Mouse (Mus musculus) heart, embryonic 11.5 days (tissue): ENCODE measurements around the gene Gm20538. TPM values are rescaled to one million over a fixed set of nuclear protein-coding genes. Genes with fewer than 3 reads are reported as not detected.

Experiments used
- ATAC-seq: fragments of 200-750 bp; cut with Nextera tagmentation; replicated peaks from 2 replicates; pipeline ENCODE4 v1.8.0; 2017; ENCODE audit warnings: moderate library complexity; ENCODE audit not compliant: insufficient number of reproducible peaks, low FRiP score, low TSS enrichment
- H3K27ac ChIP-seq: fragments of 300-500 bp; sonication (generic); 2 replicates; pipeline ENCODE4 v1.5.1; 2014; ENCODE audit warnings: mild to moderate bottlenecking, low read depth, low read length
- H3K27me3 ChIP-seq: fragments of 300-500 bp; sonication (generic); 2 replicates; pipeline ENCODE4 v1.6.1; 2014; ENCODE audit warnings: mild to moderate bottlenecking, low read length, mixed read lengths; ENCODE audit not compliant: control insufficient read depth, insufficient read depth
- H3K36me3 ChIP-seq: fragments of 300-500 bp; sonication (generic); 2 replicates; pipeline ENCODE4 v1.6.1; 2014; ENCODE audit warnings: mild to moderate bottlenecking, low read length, moderate library complexity, mixed read lengths; ENCODE audit not compliant: control insufficient read depth, insufficient read depth
- H3K4me1 ChIP-seq: fragments of 300-500 bp; sonication (generic); 2 replicates; pipeline ENCODE4 v1.6.1; 2014; ENCODE audit warnings: low read length; ENCODE audit not compliant: control insufficient read depth, insufficient read depth
- H3K4me2 ChIP-seq: fragments of 300-500 bp; sonication (generic); 2 replicates; pipeline ENCODE4 v1.6.1; 2014; ENCODE audit warnings: mild to moderate bottlenecking, moderate library complexity
- H3K4me3 ChIP-seq: fragments of 300-500 bp; sonication (generic); 2 replicates; pipeline ENCODE4 v1.5.1; 2014; ENCODE audit warnings: low read depth, low read length
- H3K9ac ChIP-seq: fragments of 300-500 bp; sonication (generic); 2 replicates; pipeline ENCODE4 v1.6.1; 2014; ENCODE audit warnings: mild to moderate bottlenecking, low read depth, low read length, moderate library complexity
- H3K9me3 ChIP-seq: fragments of 300-500 bp; sonication (generic); replicated peaks from 2 replicates; pipeline ENCODE4 v1.6.1; 2016; ENCODE audit warnings: low read length; ENCODE audit not compliant: control insufficient read depth
- WGBS: fragments of 180-500 bp; shearing (Covaris S2); extraction: QIAGEN DNeasy Blood & Tissue Kit; methylation state at CpG from one replicate; pipeline ENCODE4 v1.1.7; 2014; ENCODE audit not compliant: insufficient replicate concordance; 5-methylcytosine and 5-hydroxymethylcytosine counted together
- polyA plus RNA-seq: library from polyadenylated mRNA; unstranded; fragments of >200 nt; fragmentation: Nextera tagmentation; extraction: Ambion mirVana; gene quantifications from 2 replicates; pipeline ENCODE4 v1.2.1, GENCODE M21; 2014

The Gm20538 gene
- polyA plus RNA-seq, 1 experiment from 2014 or later: not detected

DNA sequence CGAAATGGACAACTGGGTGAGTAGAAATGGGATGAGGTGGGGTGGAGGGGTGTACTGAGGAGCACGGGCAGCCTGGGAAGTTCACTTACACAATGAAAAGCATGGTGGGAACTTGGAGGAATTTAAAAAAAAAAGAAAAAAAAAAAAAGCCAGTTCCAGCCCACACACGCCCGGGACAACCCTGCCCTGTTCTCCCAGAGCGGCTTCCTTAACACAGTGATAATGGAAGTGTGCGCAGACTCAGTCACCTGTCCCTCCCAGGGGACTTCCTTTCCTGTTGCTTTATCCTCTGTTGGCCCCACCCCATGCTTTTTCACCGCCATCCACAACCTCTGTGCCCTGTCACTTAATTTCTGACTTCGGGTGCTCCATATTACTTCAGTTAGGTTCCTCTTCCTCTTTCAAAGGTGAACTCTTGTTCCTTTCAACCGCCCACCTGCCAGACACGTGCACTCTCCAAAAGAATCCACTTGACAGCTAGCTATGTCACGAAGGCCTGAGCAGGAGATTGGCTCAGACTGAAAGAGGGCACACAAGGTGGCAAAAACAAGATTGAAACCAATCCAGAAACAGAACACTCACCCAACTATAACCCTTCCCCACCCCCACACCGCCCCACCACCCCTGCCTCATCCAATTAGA, 42.0 kb downstream of the Gm20538 start:
- Histone ChIP-seq H3K9me3 (no peaks in the 10 kb centered on the region), H3K36me3 (no peaks in the 10 kb centered on the region), H3K9ac (no peak overlapping the region), H3K27me3 (peaks cover 76% of the 10 kb centered on the region), H3K4me1 (peaks cover 10% of the 10 kb centered on the region; the same call in 1 of the 2 replicates), H3K4me3 (peak overlapping the region; percentile 56; the same call in 1 of the 2 replicates), H3K4me2 (peak overlapping the region; percentile 97), H3K27ac (no peak overlapping the region)
- 5% methylated on average over 12 of the region's 12 CpGs for WGBS
- no peak for ATAC-seq

GRCm38 (mm10) chr19:44502741-44503140, 49.9 kb downstream of the Gm20538 start:
- ATAC-seq: no peak

DNA sequence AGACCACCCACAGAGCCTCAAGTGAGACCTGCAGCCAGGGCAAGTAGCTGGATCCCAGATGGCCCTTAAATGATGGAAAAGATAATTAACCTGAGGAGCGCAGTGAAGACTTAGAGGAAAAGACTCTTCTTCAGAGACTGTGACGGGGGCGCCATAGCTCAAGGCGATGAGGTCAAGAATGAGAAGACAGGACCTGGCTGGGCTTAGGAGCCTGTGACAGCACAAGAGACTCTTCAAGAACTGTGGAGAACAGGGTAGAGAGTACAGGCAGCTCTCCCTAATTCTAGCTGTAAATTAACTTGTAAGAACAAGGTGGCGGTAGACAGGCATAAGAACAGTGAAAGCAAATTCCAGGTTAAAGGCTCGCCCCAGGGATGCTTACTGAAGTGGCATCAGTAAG, 50.7 kb downstream of the Gm20538 start:
- no peaks in the 10 kb centered on the region for H3K9me3 ChIP-seq
- H3K4me3 ChIP-seq: no peak overlapping the region
- no peak overlapping the region for H3K27ac ChIP-seq
- no peak overlapping the region for H3K9ac ChIP-seq
- ATAC-seq: no peak
- 63% methylated on average over 6 of the region's 6 CpGs for WGBS
- no peaks in the 10 kb centered on the region for H3K36me3 ChIP-seq
- H3K27me3 ChIP-seq: 0 out of 2 replicates have a peak, but pooled peaks cover 2% of the 10 kb centered on the region
- H3K4me2 ChIP-seq: no peak overlapping the region
- H3K4me1 ChIP-seq: no peaks in the 10 kb centered on the region

More at GRCm38 (mm10) chr19:44502741-44503140, 49.9 kb downstream of the Gm20538 start:
- Histone ChIP-seq H3K4me2 (no peak overlapping the region), H3K4me1 (no peaks in the 10 kb centered on the region), H3K9ac (no peak overlapping the region), H3K36me3 (no peaks in the 10 kb centered on the region), H3K27ac (no peak overlapping the region), H3K4me3 (no peak overlapping the region), H3K27me3 (peaks cover 5% of the 10 kb centered on the region; the same call in 1 of the 2 replicates), H3K9me3 (no peaks in the 10 kb centered on the region)
- WGBS: 61% methylated on average over 4 of the region's 4 CpGs

DNA sequence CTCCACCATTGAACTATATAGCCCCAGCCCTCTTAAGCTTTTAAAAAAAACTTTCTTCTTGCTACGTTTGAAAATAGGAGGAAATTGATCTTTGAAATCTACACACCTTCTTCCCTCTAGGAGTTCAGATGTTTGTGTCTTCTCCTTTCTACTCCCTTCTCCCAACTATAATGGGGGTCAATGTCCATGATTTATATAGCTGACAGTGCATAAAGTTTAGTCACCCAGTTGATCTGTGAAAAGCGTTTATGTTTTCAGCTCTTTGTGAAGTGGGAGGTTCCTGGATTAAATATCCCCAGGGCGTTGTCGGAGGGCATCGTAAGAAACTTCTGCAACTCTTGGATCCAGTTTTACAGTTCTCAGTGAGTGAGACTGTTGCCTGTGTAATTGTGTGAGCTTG, 52.4 kb downstream of the Gm20538 start:
- no peak overlapping the region for H3K9ac ChIP-seq
- WGBS: 66% methylated on average over 5 of the region's 5 CpGs

DNA sequence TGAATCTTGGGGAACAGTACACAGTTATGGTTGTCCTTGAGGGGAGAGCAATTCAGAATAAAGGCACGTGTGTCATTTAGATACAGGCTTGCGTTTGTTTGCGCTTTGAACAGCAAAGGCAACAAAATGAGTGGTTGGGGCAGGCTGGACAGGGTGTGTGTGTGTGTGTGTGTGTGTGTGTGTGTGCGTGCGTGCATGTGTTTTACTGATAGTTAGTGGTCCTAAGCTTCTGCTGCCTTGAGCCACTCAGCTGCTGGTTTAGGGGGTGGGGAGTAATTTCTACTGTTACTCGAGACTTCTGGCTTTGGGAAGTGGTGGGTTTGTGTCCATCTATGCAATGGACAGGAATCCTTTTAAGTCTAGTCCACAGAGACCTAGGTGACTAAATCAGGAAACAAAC, 53.7 kb downstream of the Gm20538 start:
- no peaks in the 10 kb centered on the region for H3K4me1 ChIP-seq
- H3K27me3 ChIP-seq: peaks cover 2% of the 10 kb centered on the region; the same call in 1 of the 2 replicates
- H3K9ac ChIP-seq: no peak overlapping the region
- no peak overlapping the region for H3K4me2 ChIP-seq
- H3K36me3 ChIP-seq: no peaks in the 10 kb centered on the region
- no peak overlapping the region for H3K27ac ChIP-seq
- 62% methylated on average over 6 of the region's 6 CpGs for WGBS
- H3K4me3 ChIP-seq: no peak overlapping the region
- no peaks in the 10 kb centered on the region for H3K9me3 ChIP-seq
- ATAC-seq: no peak

More for the DNA sequence above, 52.4 kb downstream of the Gm20538 start:
- no peaks in the 10 kb centered on the region for H3K36me3 ChIP-seq
- H3K9me3 ChIP-seq: no peaks in the 10 kb centered on the region
- H3K4me3 ChIP-seq: no peak overlapping the region
- H3K4me1 ChIP-seq: no peaks in the 10 kb centered on the region
- H3K27ac ChIP-seq: no peak overlapping the region
- no peak for ATAC-seq
- no peak overlapping the region for H3K4me2 ChIP-seq
- H3K27me3 ChIP-seq: 0 out of 2 replicates have a peak, but pooled peaks cover 2% of the 10 kb centered on the region

DNA sequence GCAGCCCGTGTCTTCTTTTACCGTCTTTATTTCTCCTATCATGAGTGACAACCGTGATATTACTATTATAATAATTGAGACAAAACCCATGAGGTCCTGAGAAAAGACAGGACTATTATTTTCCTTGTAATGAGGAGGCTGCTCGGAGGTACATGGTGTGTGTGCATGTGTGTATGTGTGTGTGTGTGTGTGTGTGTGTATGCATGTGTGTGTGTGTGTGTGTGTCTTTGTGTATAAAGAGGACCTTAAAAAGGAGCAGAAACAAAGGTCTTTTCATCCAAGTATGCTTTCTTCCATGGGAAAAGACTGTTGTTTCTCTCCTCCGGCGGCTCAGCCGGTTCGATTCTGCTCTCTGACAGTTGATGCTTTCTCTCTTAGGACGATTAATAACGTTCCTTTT, 55.7 kb downstream of the Gm20538 start:
- no peak overlapping the region for H3K9ac ChIP-seq
- no peak overlapping the region for H3K4me3 ChIP-seq
- no peaks in the 10 kb centered on the region for H3K9me3 ChIP-seq
- 72% methylated on average over 10 of the region's 10 CpGs for WGBS
- H3K27ac ChIP-seq: no peak overlapping the region
- H3K27me3 ChIP-seq: peaks cover 4% of the 10 kb centered on the region; the same call in 1 of the 2 replicates
- H3K4me2 ChIP-seq: no peak overlapping the region
- ATAC-seq: no peak
- no peaks in the 10 kb centered on the region for H3K4me1 ChIP-seq
- H3K36me3 ChIP-seq: no peaks in the 10 kb centered on the region

DNA sequence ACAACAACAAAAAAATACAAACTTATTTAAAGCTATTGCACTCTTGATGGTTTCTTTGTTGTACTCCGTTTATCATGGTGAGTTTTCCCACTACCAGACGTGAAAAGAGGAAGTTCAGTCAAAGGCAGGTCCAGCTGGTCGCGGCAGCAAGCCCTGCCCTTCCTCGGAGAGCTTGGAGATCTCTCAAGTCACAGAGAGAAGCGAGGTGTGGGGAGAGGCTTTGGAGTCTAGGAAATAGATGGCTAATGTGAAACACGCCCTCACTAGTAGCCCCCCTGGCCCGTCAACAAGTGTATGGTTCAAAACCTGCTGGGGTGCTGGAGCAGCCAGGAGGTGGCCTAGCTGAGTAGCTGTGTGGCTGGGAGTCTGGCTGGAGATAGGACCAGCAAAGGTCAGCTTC, 56.1 kb downstream of the Gm20538 start:
- H3K9ac ChIP-seq: no peak overlapping the region
- ATAC-seq: no peak
- H3K9me3 ChIP-seq: no peaks in the 10 kb centered on the region
- no peaks in the 10 kb centered on the region for H3K36me3 ChIP-seq
- no peaks in the 10 kb centered on the region for H3K4me1 ChIP-seq
- no peak overlapping the region for H3K4me3 ChIP-seq
- no peak overlapping the region for H3K4me2 ChIP-seq
- peaks cover 4% of the 10 kb centered on the region; the same call in 1 of the 2 replicates for H3K27me3 ChIP-seq
- no peak overlapping the region for H3K27ac ChIP-seq
- 45% methylated on average over 8 of the region's 8 CpGs for WGBS
